In the genomic region with DNA sequence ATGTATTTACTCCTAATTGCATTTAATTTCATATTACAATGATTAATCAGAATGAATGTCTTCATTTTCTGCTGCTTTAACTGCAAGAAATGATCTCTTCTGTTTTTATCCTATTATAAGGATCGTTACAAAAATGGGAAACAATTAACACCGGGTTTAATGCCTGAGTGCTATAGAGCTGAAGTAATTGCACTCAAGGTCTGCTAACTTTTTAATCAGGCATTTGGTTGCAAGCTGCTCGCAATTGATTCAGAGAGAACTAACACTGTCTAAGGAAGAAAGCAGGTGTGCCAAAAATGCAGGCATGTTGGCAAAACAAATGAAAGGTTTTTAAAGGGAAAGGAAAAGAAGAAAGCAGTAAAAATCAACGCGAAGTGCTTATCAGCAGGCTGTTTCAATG, we compare ENCODE assay signal across 27 mouse cellular contexts.
DNase-seq lines count a peak whose midpoint lies in the region; ATAC-seq lines count a peak whose summit lies in the region.
"Had no signal": no experiment of that assay in that cellular context is flagged by ENCODE, and none has a peak within 500 bp of the region (broad histone marks: within the 10 kb centered on the region; RNA-seq: fewer than 3 reads in every experiment).

No protein-coding gene starts in this region.

- no peaks in the 10 kb centered on the region for H3K9me3 ChIP-seq in heart, embryonic 11.5 days (replicated peaks; ENCODE audit: control insufficient read depth, low read length)
- no peaks in the 10 kb centered on the region for H3K9me3 ChIP-seq in neural tube, embryonic 14.5 days (ENCODE audit: control insufficient read depth, low read length)
- H3K9me3 ChIP-seq: embryonic facial prominence, embryonic 10.5 days; embryonic facial prominence, embryonic 13.5 days; forebrain, embryonic 12.5 days; heart, embryonic 13.5 days; hindbrain, embryonic 15.5 days had no signal

- no peak overlapping the region for H3K4me2 ChIP-seq in heart, embryonic 11.5 days
- no peak overlapping the region for H3K4me2 ChIP-seq in neural tube, embryonic 14.5 days (ENCODE audit: low read depth, low read length)
- H3K4me2 ChIP-seq: embryonic facial prominence, embryonic 13.5 days; forebrain, embryonic 12.5 days; heart, embryonic 13.5 days; hindbrain, embryonic 15.5 days had no signal

- no peaks in the 10 kb centered on the region for H3K36me3 ChIP-seq in heart, embryonic 11.5 days (ENCODE audit: control insufficient read depth, insufficient read depth, low read length)
- H3K36me3 ChIP-seq in neural tube, embryonic 14.5 days (ENCODE audit: control insufficient read depth, insufficient read depth, low read length) = no peaks in the 10 kb centered on the region
- H3K36me3 ChIP-seq: embryonic facial prominence, embryonic 10.5 days; embryonic facial prominence, embryonic 13.5 days; forebrain, embryonic 12.5 days; heart, embryonic 13.5 days; hindbrain, embryonic 15.5 days had no signal

- ATAC-seq in heart, embryonic 11.5 days (replicated peaks; ENCODE audit: insufficient number of reproducible peaks, low FRiP score, low TSS enrichment) = no peak
- ATAC-seq in neural tube, embryonic 14.5 days (ENCODE audit: low read depth) = 0 out of 2 replicates have a peak, but pooled peaks have one; percentile 17
- ATAC-seq: activated CD4-positive, CD25-positive, alpha-beta regulatory T cell, adult 4 months; forebrain, postnatal 0 days had no signal

- 59% methylated on average over 5 of the region's 5 CpGs for WGBS in heart, embryonic 11.5 days (ENCODE audit: insufficient replicate concordance)
- WGBS in neural tube, embryonic 14.5 days = 38% methylated on average over 5 of the region's 5 CpGs

- no peaks in the 10 kb centered on the region for H3K27me3 ChIP-seq in heart, embryonic 11.5 days (ENCODE audit: control insufficient read depth, insufficient read depth, low read length)
- no peaks in the 10 kb centered on the region for H3K27me3 ChIP-seq in neural tube, embryonic 14.5 days (ENCODE audit: control insufficient read depth, insufficient read depth, low read length)
- H3K27me3 ChIP-seq: embryonic facial prominence, embryonic 13.5 days; forebrain, embryonic 12.5 days; heart, embryonic 13.5 days; hindbrain, embryonic 15.5 days had no signal

- no peaks in the 10 kb centered on the region for H3K4me1 ChIP-seq in heart, embryonic 11.5 days (ENCODE audit: control insufficient read depth, insufficient read depth, low read length)
- no peaks in the 10 kb centered on the region for H3K4me1 ChIP-seq in neural tube, embryonic 14.5 days (ENCODE audit: control insufficient read depth, insufficient read depth, low read length)
- H3K4me1 ChIP-seq: embryonic facial prominence, embryonic 10.5 days; embryonic facial prominence, embryonic 13.5 days; forebrain, embryonic 12.5 days; heart, embryonic 13.5 days had no signal

- H3K4me3 ChIP-seq in heart, embryonic 11.5 days (ENCODE audit: low read depth, low read length) = no peak overlapping the region
- no peak overlapping the region for H3K4me3 ChIP-seq in neural tube, embryonic 14.5 days (ENCODE audit: low read depth, low read length)
- H3K4me3 ChIP-seq: embryonic facial prominence, embryonic 10.5 days; embryonic facial prominence, embryonic 13.5 days; erythroblast, embryonic 14.5 days; forebrain, embryonic 12.5 days; gastrocnemius, adult 2 months; heart, embryonic 13.5 days; hindbrain, embryonic 15.5 days had no signal

- DNase-seq in cerebellum, postnatal 10 days = peak; percentile 23 to 44
- DNase-seq in cerebellum, adult 11 months = no peak
- peak; percentile 14 for DNase-seq in heart, adult 11 months
- no peak for DNase-seq in neural tube, embryonic 10.5 days (ENCODE audit: extremely low spot score, low spot score)
- DNase-seq in lung, postnatal 14 days = no peak
- DNase-seq in ovary, adult 18-20 months (ENCODE audit: low spot score) = no peak
- DNase-seq: adrenal gland, adult 8-10 months; adrenal gland, postnatal 25 days; cerebellum, adult 11-12 months; cerebellum, adult 8-10 months; cerebellum, postnatal 25 days; embryo, embryonic 11 days; forebrain, postnatal 0 days; gastrocnemius, adult 2 months; gastrocnemius, postnatal 14 days; heart, adult 18-20 months; heart, postnatal 14 days; heart, postnatal 4 days had no signal

- H3K9ac ChIP-seq in heart, embryonic 11.5 days (ENCODE audit: low read depth, low read length) = no peak overlapping the region
- no peak overlapping the region for H3K9ac ChIP-seq in neural tube, embryonic 14.5 days (replicated peaks; ENCODE audit: low read depth, low read length)
- H3K9ac ChIP-seq: embryonic facial prominence, embryonic 13.5 days; forebrain, embryonic 12.5 days; forebrain, postnatal 0 days; heart, embryonic 13.5 days; hindbrain, embryonic 15.5 days had no signal

- no peak overlapping the region for H3K27ac ChIP-seq in heart, embryonic 11.5 days (ENCODE audit: low read depth, low read length)
- H3K27ac ChIP-seq in neural tube, embryonic 14.5 days (ENCODE audit: low read depth, low read length) = no peak overlapping the region
- H3K27ac ChIP-seq: embryonic facial prominence, embryonic 10.5 days; embryonic facial prominence, embryonic 13.5 days; forebrain, embryonic 12.5 days; gastrocnemius, adult 2 months; heart, embryonic 13.5 days; hindbrain, embryonic 15.5 days had no signal

Comparison
In these comparisons a context has a peak if more than half of its experiments do, and no peak if none do; other contexts are left out.
1. DNase-seq: peak in cerebellum, postnatal 10 days (2 of 2) and heart, adult 11 months (single experiment); none in cerebellum, adult 11 months (single experiment), neural tube, embryonic 10.5 days (single experiment), lung, postnatal 14 days (single experiment) and ovary, adult 18-20 months (single experiment).